Mouse (Mus musculus) heart, adult 2 months (tissue): Measurements from ENCODE around the gene Ehd4.

Source experiments
- CTCF ChIP-seq: fragments of 200-600 bp; IDR thresholded peaks from 2 replicates; pipeline ENCODE4 v1.8.1; 2022; ENCODE audit warnings: antibody characterized with exemption, mild to moderate bottlenecking, moderate library complexity
- POLR2A ChIP-seq: fragments of 200-500 bp; IDR thresholded peaks from 2 replicates; pipeline ENCODE4 v1.6.1; 2011; ENCODE audit warnings: mild to moderate bottlenecking, low read depth, low read length, control low read depth; ENCODE audit not compliant: insufficient read depth

- no peak for TF ChIP-seq POLR2A
- TF ChIP-seq CTCF, result no peak
These were observed 55.1 kb downstream of the Ehd4 start for GRCm38 (mm10) chr2:120099263-120099662.
